Mouse (Mus musculus) thymus, adult 2 months (tissue): Measurements from ENCODE around the gene Gdf3. TPM values are rescaled to one million over a fixed set of nuclear protein-coding genes. Genes with fewer than 3 reads are reported as not detected.
"Not testable (repeated sequence)": the region's sequence is repeated elsewhere in the genome, so short reads cannot be mapped to it uniquely, and the experiment has no call there.

ENCODE experiments used
- DNase-seq: peaks from one replicate; pipeline ENCODE4 v3.0.0; 2021
- H3K27ac ChIP-seq: fragments of 200-500 bp; 2 replicates; pipeline ENCODE4 v1.5.1; 2012; ENCODE audit warnings: low read length, control low read depth; ENCODE audit not compliant: control insufficient read depth, insufficient read depth
- H3K27me3 ChIP-seq: fragments of 200-500 bp; 2 replicates; pipeline ENCODE4 v1.6.1; 2012; ENCODE audit warnings: mild to moderate bottlenecking, low read length, moderate library complexity, mixed read lengths; ENCODE audit not compliant: control insufficient read depth, insufficient read depth
- H3K36me3 ChIP-seq: fragments of 200-500 bp; 2 replicates; pipeline ENCODE4 v1.6.1; 2012; ENCODE audit warnings: mild to moderate bottlenecking, low read length, moderate library complexity; ENCODE audit not compliant: control insufficient read depth, insufficient read depth
- H3K4me1 ChIP-seq: fragments of 200-500 bp; replicated peaks from 2 replicates; pipeline ENCODE4 v1.6.1; 2012; ENCODE audit warnings: low read length; ENCODE audit not compliant: control insufficient read depth, insufficient read depth
- H3K4me3 ChIP-seq: fragments of 200-500 bp; 2 replicates; pipeline ENCODE4 v1.5.1; 2012; ENCODE audit warnings: mild to moderate bottlenecking, low read length, control low read depth, moderate library complexity; ENCODE audit not compliant: control insufficient read depth, insufficient read depth
- CTCF ChIP-seq: fragments of 200-500 bp; IDR thresholded peaks from 2 replicates; pipeline ENCODE4 v1.5.1; 2012; ENCODE audit warnings: mild to moderate bottlenecking, control low read depth, low read length, moderate library complexity, borderline replicate concordance; ENCODE audit not compliant: control insufficient read depth, poor library complexity, insufficient read depth; ENCODE audit errors: extremely low read depth
- POLR2A ChIP-seq: fragments of 200-500 bp; IDR thresholded peaks from 2 replicates; pipeline ENCODE4 v1.6.1; 2012; ENCODE audit warnings: mild to moderate bottlenecking, low read length, control low read depth, moderate library complexity; ENCODE audit not compliant: control insufficient read depth, poor library complexity, insufficient read depth; ENCODE audit errors: extremely low read depth
- WGBS: fragments of 180-500 bp; shearing (Covaris S2); methylation state at CpG from one replicate; pipeline ENCODE4 v1.1.7; 2018; 5-methylcytosine and 5-hydroxymethylcytosine counted together
- polyA plus RNA-seq: library from polyadenylated mRNA; depleted of rRNA; stranded (reverse); fragments of >200 nt; gene quantifications from 2 replicates; pipeline ENCODE4 v1.2.3, GENCODE M21; 2012

The Gdf3 gene
- polyA plus RNA-seq, 1 experiment = 0.53 TPM

DNA sequence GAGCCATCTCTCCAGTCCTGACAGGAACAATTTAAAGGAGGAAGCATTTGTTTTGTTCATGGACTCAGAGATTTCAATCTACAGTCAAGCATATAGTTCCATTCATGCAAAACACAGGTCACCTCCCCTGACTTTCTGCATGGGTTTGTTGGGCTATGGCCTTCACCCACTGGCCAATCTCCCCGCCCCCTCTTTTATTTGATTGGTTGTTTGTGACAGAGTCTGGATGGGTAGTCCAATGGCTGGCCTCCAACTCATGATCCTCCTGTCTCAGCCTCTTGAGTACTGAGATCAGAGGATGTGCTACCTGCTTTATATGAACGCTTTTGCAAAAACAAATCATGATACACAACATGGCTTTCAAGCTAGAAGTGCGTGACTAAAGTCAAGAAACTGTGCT, 32.9 kb downstream of the Gdf3 start:
- H3K36me3 ChIP-seq = no peaks in the 10 kb centered on the region
- DNase-seq = no peak
- H3K4me1 ChIP-seq = no peaks in the 10 kb centered on the region
- H3K4me3 ChIP-seq = no peak overlapping the region
- TF ChIP-seq POLR2A (no peak), CTCF (no peak)
- H3K27me3 ChIP-seq = no peaks in the 10 kb centered on the region
- H3K27ac ChIP-seq = no peak overlapping the region
- WGBS = 97% methylated on average over 3 of the region's 3 CpGs

- H3K27me3 ChIP-seq, H3K27ac ChIP-seq, H3K4me1 ChIP-seq, DNase-seq, H3K36me3 ChIP-seq, H3K4me3 ChIP-seq: not testable (repeated sequence)
- 88% methylated on average over 1 of the region's 1 CpGs for WGBS
These were observed 34.9 kb downstream of the Gdf3 start for GRCm38 (mm10) chr6:122575037-122575436.

GRCm38 (mm10) chr6:122571617-122571959, 38.3 kb downstream of the Gdf3 start:
- TF ChIP-seq POLR2A (no peak), CTCF (no peak)

DNA sequence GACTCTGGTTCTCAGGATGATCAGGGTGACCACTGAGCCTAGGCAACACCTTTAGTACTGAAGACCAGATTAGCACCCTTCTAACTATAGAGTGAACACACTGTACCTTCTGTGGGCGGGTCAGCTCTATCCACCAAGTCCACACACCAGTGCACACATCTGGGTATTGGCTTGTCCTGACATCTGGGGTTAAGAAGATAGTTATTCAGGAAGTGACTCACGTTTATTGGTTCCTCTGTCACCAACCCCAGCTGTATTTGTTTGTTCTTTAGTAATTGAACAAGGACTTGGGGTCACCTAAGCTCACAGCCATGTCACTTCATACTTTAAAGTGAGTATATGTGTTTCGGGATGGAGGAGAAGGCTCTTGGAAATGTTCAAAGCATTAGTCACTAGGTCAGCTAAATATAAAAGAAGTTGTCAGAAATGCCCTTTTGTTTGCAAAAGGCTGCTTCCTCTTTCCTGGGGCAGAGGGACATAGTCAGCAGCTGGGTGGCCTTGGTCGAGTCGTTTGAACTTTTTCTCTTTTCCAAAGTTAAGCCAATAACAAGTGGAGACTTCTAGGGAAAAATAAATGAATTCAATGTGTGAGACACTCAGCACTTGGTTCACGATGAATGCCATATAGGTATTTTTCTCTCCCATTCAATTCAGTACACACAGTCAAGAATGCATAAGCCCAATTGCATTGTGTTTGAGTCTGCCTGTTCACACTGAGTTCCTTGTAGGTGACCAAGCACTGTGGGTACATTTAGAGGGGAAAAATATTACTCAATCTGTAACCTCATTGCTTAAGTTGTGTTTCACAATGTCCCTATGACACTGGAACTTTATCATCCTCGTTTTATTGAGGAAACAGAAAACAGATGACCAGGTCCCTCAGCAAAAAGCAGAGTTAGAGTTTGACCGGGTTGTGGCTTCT, 38.9 kb downstream of the Gdf3 start:
- DNase-seq = no peak
- H3K4me1 ChIP-seq = no peaks in the 10 kb centered on the region
- no peak for TF ChIP-seq CTCF
- TF ChIP-seq POLR2A = no peak
- WGBS = 48% methylated on average over 8 of the region's 8 CpGs
- H3K36me3 ChIP-seq = no peaks in the 10 kb centered on the region
- no peaks in the 10 kb centered on the region for H3K27me3 ChIP-seq
- H3K27ac ChIP-seq = no peak overlapping the region
- no peak overlapping the region for H3K4me3 ChIP-seq

More at GRCm38 (mm10) chr6:122571617-122571959, 38.3 kb downstream of the Gdf3 start:
- no peaks in the 10 kb centered on the region for H3K4me1 ChIP-seq
- WGBS = 93% methylated on average over 3 of the region's 3 CpGs
- H3K27me3 ChIP-seq = no peaks in the 10 kb centered on the region
- H3K27ac ChIP-seq = no peak overlapping the region
- no peak for DNase-seq
- no peaks in the 10 kb centered on the region for H3K36me3 ChIP-seq
- no peak overlapping the region for H3K4me3 ChIP-seq

DNA sequence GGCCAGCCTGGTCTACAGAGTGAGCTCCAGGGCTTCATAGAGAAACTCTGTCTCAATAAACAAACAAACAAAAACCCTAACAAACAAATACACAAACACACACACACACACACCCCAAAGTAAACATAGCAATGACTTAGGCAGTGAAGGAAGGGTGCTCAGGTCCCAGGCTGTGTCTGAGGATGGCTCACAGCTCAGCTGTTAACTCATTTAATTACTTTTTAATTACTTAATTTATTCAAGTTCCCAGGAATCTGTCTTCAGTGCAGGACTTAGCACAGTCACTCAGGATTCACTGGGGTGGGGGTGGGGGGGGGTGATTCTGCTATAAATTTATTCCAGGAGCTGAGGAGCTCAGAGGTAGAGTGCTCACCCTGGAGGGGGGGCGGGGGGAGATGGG, 40.1 kb downstream of the Gdf3 start:
- H3K27me3 ChIP-seq = no peaks in the 10 kb centered on the region
- no peaks in the 10 kb centered on the region for H3K36me3 ChIP-seq
- H3K4me3 ChIP-seq = no peak overlapping the region
- no peak for TF ChIP-seq POLR2A
- TF ChIP-seq CTCF = no peak
- no peak for DNase-seq
- H3K4me1 ChIP-seq = no peaks in the 10 kb centered on the region
- WGBS = 94% methylated on average over 1 of the region's 1 CpGs
- no peak overlapping the region for H3K27ac ChIP-seq

- no peak overlapping the region for H3K4me3 ChIP-seq
- TF ChIP-seq POLR2A = no peak
- H3K27ac ChIP-seq = no peak overlapping the region
- 90% methylated on average over 5 of the region's 5 CpGs for WGBS
- no peaks in the 10 kb centered on the region for H3K27me3 ChIP-seq
- no peaks in the 10 kb centered on the region for H3K36me3 ChIP-seq
- H3K4me1 ChIP-seq = no peaks in the 10 kb centered on the region
- no peak for DNase-seq
These were observed 40.8 kb downstream of the Gdf3 start for GRCm38 (mm10) chr6:122569113-122569512.
